Mouse (Mus musculus): ENCODE data around the gene Pramef8. TPM values are rescaled to one million over a fixed set of nuclear protein-coding genes. Genes with fewer than 3 reads are reported as not detected.

The Pramef8 gene
- 0.50 and 0.85 TPM in 2 replicates for polyA plus RNA-seq (2012)

- TF ChIP-seq GATA1 (IDR thresholded peaks at IDR 0.05; ENCODE audit: low read length): no peak
These were observed at the start of gene Pramef8 for GRCm38 (mm10) chr4:143412219-143413092. Pramef8 (plus strand) TSS chr4:143412426.

- TF ChIP-seq GATA1 (IDR thresholded peaks at IDR 0.05; ENCODE audit: low read length): no peak
These were observed 45.7 kb upstream of the Pramef8 start for GRCm38 (mm10) chr4:143366415-143367041.

- no peak for TF ChIP-seq GATA1 (IDR thresholded peaks at IDR 0.05; ENCODE audit: low read length)
These were observed 32.7 kb upstream of the Pramef8 start for GRCm38 (mm10) chr4:143379480-143379879.

- TF ChIP-seq GATA1 (IDR thresholded peaks at IDR 0.05; ENCODE audit: low read length): no peak
These were observed 32.1 kb upstream of the Pramef8 start for GRCm38 (mm10) chr4:143379931-143380715.

GRCm38 (mm10) chr4:143380716-143381004 lies 31.6 kb upstream of the Pramef8 start:
- no peak for TF ChIP-seq GATA1 (IDR thresholded peaks at IDR 0.05; ENCODE audit: low read length)

- no peak for TF ChIP-seq GATA1 (IDR thresholded peaks at IDR 0.05; ENCODE audit: low read length)
These were observed 30.1 kb upstream of the Pramef8 start for GRCm38 (mm10) chr4:143382163-143382562.

GRCm38 (mm10) chr4:143383646-143384045 lies 28.6 kb upstream of the Pramef8 start:
- TF ChIP-seq GATA1 (IDR thresholded peaks at IDR 0.05; ENCODE audit: low read length): no peak

- no peak for TF ChIP-seq GATA1 (IDR thresholded peaks at IDR 0.05; ENCODE audit: low read length)
These were observed 23.1 kb upstream of the Pramef8 start for GRCm38 (mm10) chr4:143388955-143389702.

- no peak for TF ChIP-seq GATA1 (IDR thresholded peaks at IDR 0.05; ENCODE audit: low read length)
These were observed 18.0 kb upstream of the Pramef8 start, which contains the start of gene Pramel1 for GRCm38 (mm10) chr4:143394181-143394580. Pramel1 (plus strand) TSS chr4:143394428.

GRCm38 (mm10) chr4:143411566-143412218 lies 534 bp upstream of the Pramef8 start:
- TF ChIP-seq GATA1 (IDR thresholded peaks at IDR 0.05; ENCODE audit: low read length): no peak

GRCm38 (mm10) chr4:143413621-143414020 lies 1.4 kb downstream of the Pramef8 start:
- TF ChIP-seq GATA1 (IDR thresholded peaks at IDR 0.05; ENCODE audit: low read length): no peak

- TF ChIP-seq GATA1 (IDR thresholded peaks at IDR 0.05; ENCODE audit: low read length): no peak
These were observed 1.9 kb downstream of the Pramef8 start for GRCm38 (mm10) chr4:143414121-143414520.

GRCm38 (mm10) chr4:143450224-143450623 lies 38.0 kb downstream of the Pramef8 start, which contains the start of gene Oog4:
Oog4 (minus strand) TSS chr4:143450324.
- no peak for TF ChIP-seq GATA1 (IDR thresholded peaks at IDR 0.05; ENCODE audit: low read length)

Other genes with a start within 250 kb of the Pramef8 start
- 6.6 and 8.9 TPM in 2 replicates for gene Prdm2, start 199.4 kb upstream of the Pramef8 start, polyA plus RNA-seq (2012)
- gene Pdpn, start 112.9 kb upstream of the Pramef8 start, polyA plus RNA-seq (2012): not detected in 2 replicates
- gene Lrrc38, start 62.7 kb upstream of the Pramef8 start, polyA plus RNA-seq (2012): not detected in 2 replicates
- not detected in 2 replicates for gene Pramel1, start 18.0 kb upstream of the Pramef8 start, polyA plus RNA-seq (2012)
- not detected in 2 replicates for gene Oog4, start 37.9 kb downstream of the Pramef8 start, polyA plus RNA-seq (2012)
- not detected in 2 replicates for gene Gm13043, start 98.9 kb downstream of the Pramef8 start, polyA plus RNA-seq (2012)
- gene Gm13040, start 123.5 kb downstream of the Pramef8 start, polyA plus RNA-seq (2012): not detected in 2 replicates
- not detected in 2 replicates for gene BC080695, start 139.3 kb downstream of the Pramef8 start, polyA plus RNA-seq (2012)
- gene Gm13057, start 139.3 kb downstream of the Pramef8 start, polyA plus RNA-seq (2012): not detected in 2 replicates
- not detected in 2 replicates for gene Gm13083, start 202.6 kb downstream of the Pramef8 start, polyA plus RNA-seq (2012)
- gene Gm13088, start 244.8 kb downstream of the Pramef8 start, polyA plus RNA-seq (2012): not detected in 2 replicates

Measured in G1E-ER4 (cell line).